Mouse (Mus musculus) testis, adult 2 months (tissue): ENCODE results near the gene Armh1. TPM values are rescaled to one million over a fixed set of nuclear protein-coding genes. Genes with fewer than 3 reads are reported as not detected.
A peak's percentile ranks its signal among the peaks of the same experiment; 100 is the strongest.

Experiments used
- H3K27ac ChIP-seq: fragments of 200-500 bp; 2 replicates; pipeline ENCODE4 v1.5.1; 2012; ENCODE audit warnings: low read depth, low read length; ENCODE audit not compliant: control insufficient read depth, insufficient read depth
- H3K27me3 ChIP-seq: fragments of 200-500 bp; 2 replicates; pipeline ENCODE4 v1.6.1; 2012; ENCODE audit warnings: mild to moderate bottlenecking, low read length, moderate library complexity; ENCODE audit not compliant: control insufficient read depth, insufficient read depth
- H3K36me3 ChIP-seq: fragments of 200-500 bp; 2 replicates; pipeline ENCODE4 v1.6.1; 2012; ENCODE audit warnings: mild to moderate bottlenecking, low read length; ENCODE audit not compliant: control insufficient read depth, insufficient read depth
- H3K4me1 ChIP-seq: fragments of 200-500 bp; 2 replicates; pipeline ENCODE4 v1.6.1; 2012; ENCODE audit warnings: low read length; ENCODE audit not compliant: control insufficient read depth, insufficient read depth
- H3K4me3 ChIP-seq: fragments of 200-500 bp; 2 replicates; pipeline ENCODE4 v1.5.1; 2012; ENCODE audit warnings: low read depth, mild to moderate bottlenecking, low read length, moderate library complexity, mixed read lengths; ENCODE audit not compliant: control insufficient read depth
- CTCF ChIP-seq: fragments of 200-500 bp; IDR thresholded peaks from 2 replicates; pipeline ENCODE4 v1.5.1; 2012; ENCODE audit warnings: low read depth, mild to moderate bottlenecking, inconsistent platforms, low read length, moderate library complexity; ENCODE audit not compliant: control insufficient read depth, insufficient read depth, insufficient replicate concordance
- POLR2A ChIP-seq: fragments of 200-500 bp; IDR thresholded peaks from 2 replicates; pipeline ENCODE4 v1.6.1; 2012; ENCODE audit warnings: low read depth, mild to moderate bottlenecking, inconsistent platforms, low read length, moderate library complexity; ENCODE audit not compliant: control insufficient read depth
- polyA plus RNA-seq: library from polyadenylated mRNA; depleted of rRNA; stranded (reverse); fragments of >200 nt; gene quantifications from 2 replicates; pipeline ENCODE4 v1.2.3, GENCODE M21; 2012

Gene Armh1
- polyA plus RNA-seq, 1 experiment, result 154 TPM

- Histone ChIP-seq H3K36me3 (no peaks in the 10 kb centered on the region), H3K4me1 (no peaks in the 10 kb centered on the region), H3K27ac (no peak overlapping the region), H3K4me3 (no peak overlapping the region), H3K27me3 (no peaks in the 10 kb centered on the region)
- no peak for TF ChIP-seq POLR2A
- TF ChIP-seq CTCF, result no peak
Observed at GRCm38 (mm10) chr4:117220741-117221515, 31.0 kb downstream of the Armh1 start.

GRCm38 (mm10) chr4:117218517-117219219, 33.3 kb downstream of the Armh1 start:
- no peaks in the 10 kb centered on the region for H3K4me1 ChIP-seq

GRCm38 (mm10) chr4:117217029-117217428, 34.9 kb downstream of the Armh1 start:
- H3K4me3 ChIP-seq, result no peak overlapping the region
- H3K4me1 ChIP-seq, result no peaks in the 10 kb centered on the region
- no peaks in the 10 kb centered on the region for H3K27me3 ChIP-seq
- no peak overlapping the region for H3K27ac ChIP-seq
- TF ChIP-seq CTCF (no peak), POLR2A (no peak)
- H3K36me3 ChIP-seq, result no peaks in the 10 kb centered on the region

More at GRCm38 (mm10) chr4:117218517-117219219, 33.3 kb downstream of the Armh1 start:
- H3K27ac ChIP-seq, result no peak overlapping the region
- TF ChIP-seq CTCF (peak; percentile 86; the same call in 1 of the 2 replicates), POLR2A (no peak)
- no peaks in the 10 kb centered on the region for H3K36me3 ChIP-seq
- no peak overlapping the region for H3K4me3 ChIP-seq
- no peaks in the 10 kb centered on the region for H3K27me3 ChIP-seq

GRCm38 (mm10) chr4:117214250-117214649, 37.7 kb downstream of the Armh1 start:
- Histone ChIP-seq H3K36me3 (no peaks in the 10 kb centered on the region), H3K27me3 (no peaks in the 10 kb centered on the region), H3K4me1 (no peaks in the 10 kb centered on the region), H3K4me3 (no peak overlapping the region), H3K27ac (no peak overlapping the region)
- no peak for TF ChIP-seq CTCF
- TF ChIP-seq POLR2A, result no peak

GRCm38 (mm10) chr4:117210147-117211074, 41.5 kb downstream of the Armh1 start:
- no peak overlapping the region for H3K4me3 ChIP-seq
- TF ChIP-seq POLR2A (no peak), CTCF (peak; percentile 67; the same call in 1 of the 2 replicates)

GRCm38 (mm10) chr4:117209592-117209991, 42.3 kb downstream of the Armh1 start:
- TF ChIP-seq POLR2A (no peak), CTCF (no peak)
- Histone ChIP-seq H3K4me1 (no peaks in the 10 kb centered on the region), H3K27me3 (no peaks in the 10 kb centered on the region), H3K4me3 (no peak overlapping the region), H3K36me3 (no peaks in the 10 kb centered on the region), H3K27ac (no peak overlapping the region)

More at GRCm38 (mm10) chr4:117210147-117211074, 41.5 kb downstream of the Armh1 start:
- no peaks in the 10 kb centered on the region for H3K4me1 ChIP-seq
- H3K27me3 ChIP-seq, result no peaks in the 10 kb centered on the region
- no peaks in the 10 kb centered on the region for H3K36me3 ChIP-seq
- H3K27ac ChIP-seq, result no peak overlapping the region
